Mouse (Mus musculus) megakaryocyte, embryonic 14.5 days (primary cell): ENCODE results near the gene Tgif1. TPM values are rescaled to one million over a fixed set of nuclear protein-coding genes. Genes with fewer than 3 reads are reported as not detected.

ENCODE experiments used
- H3K27me3 ChIP-seq: replicated peaks from 2 replicates; pipeline ENCODE3; 2012; ENCODE audit warnings: inconsistent platforms
- H3K36me3 ChIP-seq: replicated peaks from 2 replicates; pipeline ENCODE3; 2012; ENCODE audit warnings: low read length, inconsistent platforms, mixed read lengths
- H3K4me1 ChIP-seq: 2 replicates; pipeline ENCODE4 v1.6.1; 2012; ENCODE audit warnings: inconsistent platforms
- H3K4me3 ChIP-seq: replicated peaks from 2 replicates; pipeline ENCODE3; 2012; ENCODE audit warnings: moderate library complexity, mild to moderate bottlenecking, inconsistent platforms
- H3K9me3 ChIP-seq: 2 replicates; pipeline ENCODE4 v1.6.1; 2012; ENCODE audit warnings: inconsistent platforms
- FLI1 ChIP-seq: IDR thresholded peaks from 2 replicates; pipeline ENCODE4 v1.6.1; 2012; ENCODE audit warnings: low read length, inconsistent platforms, mixed read lengths
- GATA1 ChIP-seq: IDR thresholded peaks from 3 replicates; pipeline ENCODE4 v1.6.1; 2012; ENCODE audit warnings: mixed read lengths, low read length, inconsistent platforms, borderline replicate concordance
- polyA plus RNA-seq: library from polyadenylated mRNA; stranded (reverse); fragments of >175 nt; gene quantifications from 2 replicates; pipeline ENCODE4 v1.2.3, GENCODE M21; 2012; ENCODE audit warnings: low replicate concordance; ENCODE audit not compliant: insufficient read depth

Tgif1 gene
- polyA plus RNA-seq, 1 experiment: 4.9 TPM

- Histone ChIP-seq H3K4me1 (no peaks in the 10 kb centered on the region), H3K36me3 (no peaks in the 10 kb centered on the region), H3K9me3 (0 out of 2 replicates have a peak, but pooled peaks cover under 1% of the 10 kb centered on the region), H3K27me3 (peaks cover 6% of the 10 kb centered on the region), H3K4me3 (no peak overlapping the region)
- TF ChIP-seq GATA1 (no peak), FLI1 (no peak)
These were observed 56.2 kb downstream of the Tgif1 start for GRCm38 (mm10) chr17:70796940-70797772.

DNA sequence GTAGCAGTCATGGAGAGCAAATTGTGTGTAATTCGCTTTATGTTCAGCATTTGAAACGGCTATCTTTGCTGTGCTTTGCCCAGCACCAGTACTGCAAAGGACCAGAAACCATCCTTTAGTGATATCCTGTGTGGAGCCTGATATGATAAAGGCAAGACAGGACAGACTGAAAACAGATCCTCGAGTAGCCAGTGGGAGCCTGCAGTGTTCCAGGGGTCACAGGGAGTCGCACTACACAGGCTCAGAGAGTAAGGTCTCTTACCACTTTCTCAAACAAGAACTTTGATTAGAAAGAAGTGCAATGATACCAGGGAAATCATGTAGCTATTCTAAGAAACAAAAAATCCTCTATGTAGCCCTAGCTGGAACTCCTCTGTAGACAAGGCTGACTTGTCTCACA is 58.1 kb downstream of the Tgif1 start:
- TF ChIP-seq GATA1 (no peak), FLI1 (no peak)
- Histone ChIP-seq H3K27me3 (peaks cover 6% of the 10 kb centered on the region), H3K4me3 (no peak overlapping the region), H3K9me3 (0 out of 2 replicates have a peak, but pooled peaks cover 3% of the 10 kb centered on the region), H3K36me3 (no peaks in the 10 kb centered on the region), H3K4me1 (no peaks in the 10 kb centered on the region)

- peaks cover 6% of the 10 kb centered on the region for H3K27me3 ChIP-seq
- H3K36me3 ChIP-seq: no peaks in the 10 kb centered on the region
- no peaks in the 10 kb centered on the region for H3K4me1 ChIP-seq
- H3K9me3 ChIP-seq: 0 out of 2 replicates have a peak, but pooled peaks cover 3% of the 10 kb centered on the region
- no peak overlapping the region for H3K4me3 ChIP-seq
- TF ChIP-seq GATA1: no peak
These were observed 58.6 kb downstream of the Tgif1 start for GRCm38 (mm10) chr17:70794722-70795121.

GRCm38 (mm10) chr17:70794291-70794690 is 59.1 kb downstream of the Tgif1 start:
- Histone ChIP-seq H3K4me1 (no peaks in the 10 kb centered on the region), H3K9me3 (0 out of 2 replicates have a peak, but pooled peaks cover 3% of the 10 kb centered on the region), H3K4me3 (no peak overlapping the region), H3K27me3 (peaks cover 6% of the 10 kb centered on the region), H3K36me3 (no peaks in the 10 kb centered on the region)
- TF ChIP-seq FLI1: no peak
- no peak for TF ChIP-seq GATA1

Other genes starting within 250 kb of the Tgif1 start
- 8.2 and 12.3 TPM in 2 replicates for gene Myom1, start 149.1 kb upstream of the Tgif1 start, polyA plus RNA-seq
- 12.3 and 26.2 TPM in 2 replicates for gene Myl12a, start 149.3 kb upstream of the Tgif1 start, polyA plus RNA-seq